8 mouse cellular contexts compared by ENCODE assay signal in genomic region chr1:66468704-66469020, GRCm38 (mm10). TPM values are rescaled to one million over a fixed set of nuclear protein-coding genes. Genes with fewer than 3 reads are reported as not detected.
DNase-seq lines count a peak whose midpoint lies in the region; ATAC-seq and TF ChIP-seq lines count a peak whose summit lies in the region.

No protein-coding gene starts in this region.

- no peaks in the 10 kb centered on the region for H3K36me3 ChIP-seq in forebrain, embryonic 16.5 days (ENCODE audit: control insufficient read depth, insufficient read depth)
- H3K36me3 ChIP-seq in midbrain, embryonic 16.5 days (ENCODE audit: control insufficient read depth, insufficient read depth, low read length) = no peaks in the 10 kb centered on the region

- under 1% methylated on average over 3 of the region's 3 CpGs for WGBS in cerebellum, adult 2 months
- WGBS in forebrain, embryonic 16.5 days = 6% methylated on average over 3 of the region's 3 CpGs
- 3% methylated on average over 3 of the region's 3 CpGs for WGBS in midbrain, embryonic 16.5 days

- peak overlapping the region; percentile 81 for H3K4me3 ChIP-seq in cerebellum, adult 2 months (replicated peaks; ENCODE audit: insufficient read depth, low read depth, low read length)
- peak overlapping the region; percentile 68 for H3K4me3 ChIP-seq in forebrain, embryonic 16.5 days (replicated peaks; ENCODE audit: low read length)
- peak overlapping the region; percentile 69 for H3K4me3 ChIP-seq in midbrain, embryonic 16.5 days (ENCODE audit: low read depth, low read length)

- peak; percentile 29 for ATAC-seq in forebrain, embryonic 16.5 days
- peak; percentile 76 for ATAC-seq in midbrain, embryonic 16.5 days

- TF ChIP-seq CTCF in cerebellum, adult 2 months (IDR thresholded peaks at IDR 0.05; ENCODE audit: borderline replicate concordance, insufficient read depth, low read depth, low read length) = no peak

- TF ChIP-seq POLR2A in cerebellum, adult 2 months (IDR thresholded peaks at IDR 0.05; ENCODE audit: borderline replicate concordance, insufficient read depth, low read length) = 0 out of 2 replicates have a peak, but pooled peaks have one; percentile 1

- peak overlapping the region; percentile 75 for H3K4me2 ChIP-seq in forebrain, embryonic 16.5 days (ENCODE audit: low read length)
- peak overlapping the region; percentile 67 for H3K4me2 ChIP-seq in midbrain, embryonic 16.5 days (ENCODE audit: low read length)

- H3K9me3 ChIP-seq in forebrain, embryonic 16.5 days (ENCODE audit: control insufficient read depth, low read length) = no peaks in the 10 kb centered on the region
- H3K9me3 ChIP-seq in midbrain, embryonic 16.5 days (replicated peaks; ENCODE audit: control insufficient read depth, low read length, poor library complexity, severe bottlenecking) = no peaks in the 10 kb centered on the region

- peak; percentile 28 for DNase-seq in layer of hippocampus, adult 11-12 months (ENCODE audit: low spot score)
- no peak for DNase-seq in layer of hippocampus, adult 8-10 months (ENCODE audit: low spot score in 2 of 2)
- DNase-seq in cerebellum, adult 2 months = peak; percentile 75 to 81
- DNase-seq in spleen, postnatal 4 days (ENCODE audit: low spot score in 2 of 2) = no peak
- DNase-seq in lung, postnatal 10 days = no peak
- DNase-seq in spleen, postnatal 36 days (ENCODE audit: low spot score in 2 of 2) = no peak

- no peaks in the 10 kb centered on the region for H3K27me3 ChIP-seq in cerebellum, adult 2 months (ENCODE audit: control insufficient read depth, insufficient read depth, low read length)
- H3K27me3 ChIP-seq in forebrain, embryonic 16.5 days (replicated peaks; ENCODE audit: control insufficient read depth, insufficient read depth, low read length) = no peaks in the 10 kb centered on the region
- H3K27me3 ChIP-seq in midbrain, embryonic 16.5 days (ENCODE audit: control insufficient read depth, insufficient read depth, low read depth, low read length) = no peaks in the 10 kb centered on the region

- H3K4me1 ChIP-seq in cerebellum, adult 2 months (ENCODE audit: control insufficient read depth, insufficient read depth, low read length) = peaks cover 9% of the 10 kb centered on the region; the same call in 1 of the 2 replicates
- H3K4me1 ChIP-seq in forebrain, embryonic 16.5 days (replicated peaks; ENCODE audit: control insufficient read depth, insufficient read depth, low read length) = peaks cover 6% of the 10 kb centered on the region
- H3K4me1 ChIP-seq in midbrain, embryonic 16.5 days (ENCODE audit: control insufficient read depth, insufficient read depth, low read length) = peaks cover 11% of the 10 kb centered on the region

- peak overlapping the region; percentile 98; the same call in 1 of the 2 replicates for H3K27ac ChIP-seq in cerebellum, adult 2 months (ENCODE audit: insufficient read depth, low read length)
- H3K27ac ChIP-seq in forebrain, embryonic 16.5 days (ENCODE audit: low read length) = no peak overlapping the region
- H3K27ac ChIP-seq in midbrain, embryonic 16.5 days (ENCODE audit: low read length) = peak overlapping the region; percentile 72; the same call in 1 of the 2 replicates

- peak overlapping the region; percentile 83 for H3K9ac ChIP-seq in forebrain, embryonic 16.5 days (replicated peaks; ENCODE audit: low read depth, low read length)
- H3K9ac ChIP-seq in midbrain, embryonic 16.5 days (ENCODE audit: low read depth, low read length) = peak overlapping the region; percentile 90

RNA-seq across cellular contexts. Expression of gene Unc80, which starts 0.5 kb away (rescaled TPM):
- 100 to 1,000 TPM; 194 to 273 (median 232) TPM for total RNA-seq in layer of hippocampus, adult 8-10 months (2022)
- polyA plus RNA-seq in cerebellum, adult 2 months (2012; rRNA removed) = 131 and 148 TPM in 2 replicates
- polyA plus RNA-seq in forebrain, embryonic 16.5 days (2015; fragmentation: Nextera tagmentation; extraction: Ambion mirVana) = 2.3 and 4.6 TPM in 2 replicates
- 7.2 and 7.9 TPM in 2 replicates for polyA plus RNA-seq in midbrain, embryonic 16.5 days (2015; fragmentation: Nextera tagmentation; extraction: Ambion mirVana)

Comparison
In these comparisons a context has a peak if more than half of its experiments do, and no peak if none do; other contexts are left out.
1. DNase-seq: peak in layer of hippocampus, adult 11-12 months (single experiment) and cerebellum, adult 2 months (2 of 2); none in layer of hippocampus, adult 8-10 months (0 of 2), spleen, postnatal 4 days (0 of 2), lung, postnatal 10 days (single experiment) and spleen, postnatal 36 days (0 of 2).
2. RNA of gene Unc80, which starts 0.5 kb away (polyA plus RNA-seq): 131 to 148 TPM in cerebellum, adult 2 months; 7.2 to 7.9 TPM in midbrain, embryonic 16.5 days and 2.3 to 4.6 TPM in forebrain, embryonic 16.5 days; every median in the first group is over 10 times any median in the second.
3. Peak in every context shown above with its lines, with median percentiles within 50 percentile points of each other: H3K4me3 ChIP-seq.